Mouse (Mus musculus) lung, postnatal 0 days (tissue): Measurements from ENCODE around the gene Gp1ba.

ENCODE experiments used
- CTCF ChIP-seq: IDR thresholded peaks from 2 replicates; pipeline ENCODE4 v1.5.1; 2016; ENCODE audit warnings: antibody characterized with exemption, mild to moderate bottlenecking
- EP300 ChIP-seq: IDR thresholded peaks from 2 replicates; pipeline ENCODE4 v1.6.1; 2016; ENCODE audit warnings: antibody characterized with exemption, mild to moderate bottlenecking, control low read depth

- TF ChIP-seq EP300, result peak; percentile 17
- TF ChIP-seq CTCF, result 0 out of 2 replicates have a peak, but pooled peaks have one; percentile 7
Observed at GRCm38 (mm10) chr11:70668771-70669505, 30.0 kb downstream of the Gp1ba start, which contains the start of gene Spag7.
